Comparison of ENCODE assay signal across 8 mouse cellular contexts in genomic region chrX:51681170-51681667, GRCm38 (mm10). TPM values are rescaled to one million over a fixed set of nuclear protein-coding genes. Genes with fewer than 3 reads are reported as not detected.
DNase-seq lines count a peak whose midpoint lies in the region; ATAC-seq lines count a peak whose summit lies in the region.

No protein-coding gene starts in this region.

- peak overlapping the region; percentile 61 for H3K4me3 ChIP-seq in forebrain, embryonic 10.5 days
- H3K4me3 ChIP-seq in hindbrain, embryonic 12.5 days: peak overlapping the region; percentile 46
- peak overlapping the region; percentile 49 for H3K4me3 ChIP-seq in midbrain, embryonic 15.5 days

- peaks cover 87% of the 10 kb centered on the region for H3K27me3 ChIP-seq in forebrain, embryonic 10.5 days (ENCODE audit: poor library complexity, severe bottlenecking)
- H3K27me3 ChIP-seq in hindbrain, embryonic 12.5 days: peaks cover 31% of the 10 kb centered on the region
- peaks cover 8% of the 10 kb centered on the region for H3K27me3 ChIP-seq in midbrain, embryonic 15.5 days (replicated peaks)

- peaks cover 39% of the 10 kb centered on the region for H3K4me1 ChIP-seq in forebrain, embryonic 10.5 days
- H3K4me1 ChIP-seq in hindbrain, embryonic 12.5 days: no peaks in the 10 kb centered on the region; the same call in 1 of the 2 replicates
- H3K4me1 ChIP-seq in midbrain, embryonic 15.5 days: peaks cover 9% of the 10 kb centered on the region; the same call in 1 of the 2 replicates

- peak; percentile 76 for ATAC-seq in hindbrain, embryonic 12.5 days (ENCODE audit: low FRiP score)
- ATAC-seq in midbrain, embryonic 15.5 days (replicated peaks): peak; percentile 79

- peak overlapping the region; percentile 91 for H3K27ac ChIP-seq in forebrain, embryonic 10.5 days
- H3K27ac ChIP-seq in hindbrain, embryonic 12.5 days: no peak overlapping the region
- H3K27ac ChIP-seq in midbrain, embryonic 15.5 days: peak overlapping the region; percentile 48; the same call in 1 of the 2 replicates

- WGBS in forebrain, embryonic 10.5 days: 18% methylated on average over 43 of the region's 43 CpGs
- 24% methylated on average over 42 of the region's 43 CpGs for WGBS in hindbrain, embryonic 12.5 days
- 28% methylated on average over 43 of the region's 43 CpGs for WGBS in midbrain, embryonic 15.5 days

- peak overlapping the region; percentile 54 for H3K9ac ChIP-seq in hindbrain, embryonic 12.5 days
- peak overlapping the region; percentile 52 for H3K9ac ChIP-seq in midbrain, embryonic 15.5 days

- intact Hi-C loops in left cerebral cortex, postnatal 14 days (cut with DNase I): loop anchor here (10.0 kb wide), 1 partner anchor 276 kb away; no protein-coding TSS in a partner anchor

- H3K4me2 ChIP-seq in hindbrain, embryonic 12.5 days (replicated peaks): peak overlapping the region; percentile 75
- H3K4me2 ChIP-seq in midbrain, embryonic 15.5 days: peak overlapping the region; percentile 86

- H3K36me3 ChIP-seq in forebrain, embryonic 10.5 days (replicated peaks): peaks cover 5% of the 10 kb centered on the region; the same call in 1 of the 2 replicates
- no peaks in the 10 kb centered on the region for H3K36me3 ChIP-seq in hindbrain, embryonic 12.5 days
- no peaks in the 10 kb centered on the region for H3K36me3 ChIP-seq in midbrain, embryonic 15.5 days (replicated peaks)

- DNase-seq in embryo, embryonic 10 days (ENCODE audit: low spot score): peak; percentile 58
- DNase-seq in embryo, embryonic 9.5 days (ENCODE audit: extremely low spot score): no peak
- peak; percentile 10 for DNase-seq in adrenal gland, postnatal 25 days
- peak; percentile 60 for DNase-seq in forebrain, embryonic 10.5 days (ENCODE audit: extremely low spot score, low spot score)
- DNase-seq in left cerebral cortex, postnatal 14 days (ENCODE audit: low spot score in 2 of 2): peak; percentile 2 to 3
- DNase-seq in yolk sac, embryonic 10.5 days (ENCODE audit: low spot score): peak; percentile 20

- no peaks in the 10 kb centered on the region for H3K9me3 ChIP-seq in forebrain, embryonic 10.5 days
- H3K9me3 ChIP-seq in hindbrain, embryonic 12.5 days (replicated peaks): no peaks in the 10 kb centered on the region
- no peaks in the 10 kb centered on the region for H3K9me3 ChIP-seq in midbrain, embryonic 15.5 days

RNA-seq across cellular contexts. Expression of gene Hs6st2, which starts 0.4 kb away (rescaled TPM):
- total RNA-seq in adrenal gland, postnatal 25 days (2021): 3.5 and 4.3 TPM in 2 replicates
- 22.3 and 23.2 TPM in 2 replicates for polyA plus RNA-seq in forebrain, embryonic 10.5 days (2016; fragmentation: Nextera tagmentation; extraction: Ambion mirVana)
- 18.3 and 22.6 TPM in 2 replicates for polyA plus RNA-seq in hindbrain, embryonic 12.5 days (2016; fragmentation: Nextera tagmentation; extraction: Ambion mirVana)
- 10 to 100 TPM; 41.7 to 51.7 TPM for total RNA-seq in left cerebral cortex, postnatal 14 days (2021)
- 21.6 and 24.9 TPM in 2 replicates for polyA plus RNA-seq in midbrain, embryonic 15.5 days (2015; fragmentation: Nextera tagmentation; extraction: Ambion mirVana)
